Mouse (Mus musculus) heart, adult 2 months (tissue): ENCODE results near the gene Tiam1.
A peak's percentile ranks its signal among the peaks of the same experiment; 100 is the strongest.

Experiments used
- CTCF ChIP-seq: fragments of 200-600 bp; IDR thresholded peaks from 2 replicates; pipeline ENCODE4 v1.8.1; 2022; ENCODE audit warnings: antibody characterized with exemption, mild to moderate bottlenecking, moderate library complexity
- EP300 ChIP-seq: fragments of 200-500 bp; IDR thresholded peaks from 2 replicates; pipeline ENCODE4 v1.6.1; 2011; ENCODE audit warnings: low read depth, low read length, control low read depth; ENCODE audit not compliant: insufficient read depth

- TF ChIP-seq CTCF (peak; percentile 56), EP300 (no peak)
Measured at GRCm38 (mm10) chr16:89896392-89896791, 247.2 kb downstream of the Tiam1 start.
